In the genomic region with DNA sequence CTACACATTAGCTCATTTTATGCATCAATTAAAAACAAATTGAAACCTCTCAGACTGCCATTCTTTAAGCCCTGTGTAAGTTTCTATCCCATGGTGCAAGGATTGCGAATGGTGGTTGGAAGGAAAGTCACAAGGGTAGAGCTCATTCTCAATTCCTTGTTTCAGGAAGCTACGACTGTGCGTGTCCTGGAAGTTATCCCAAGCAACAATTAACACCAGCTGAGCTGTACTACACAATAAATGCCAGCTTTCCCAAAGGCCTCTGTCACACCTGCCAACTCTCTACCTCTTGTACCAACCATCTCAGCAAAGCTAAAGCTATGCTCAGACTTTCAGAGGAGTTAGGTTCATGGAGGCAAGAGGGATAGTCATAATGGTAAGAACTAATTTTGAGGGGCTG, we compare ENCODE assay signal across 22 mouse cellular contexts.
A peak's percentile ranks its signal among the peaks of the same experiment; 100 is the strongest.
DNase-seq lines count a peak whose midpoint lies in the region; ATAC-seq lines count a peak whose summit lies in the region.
"Had no signal": no experiment of that assay in that cellular context is flagged by ENCODE, and none has a peak within 500 bp of the region (broad histone marks: within the 10 kb centered on the region; RNA-seq: fewer than 3 reads in every experiment).

No protein-coding gene starts in this region.

- H3K4me2 ChIP-seq in forebrain, embryonic 14.5 days (ENCODE audit: low read length) = no peak overlapping the region
- no peak overlapping the region for H3K4me2 ChIP-seq in forebrain, embryonic 11.5 days (ENCODE audit: low read depth, low read length, severe bottlenecking)
- no peak overlapping the region for H3K4me2 ChIP-seq in hindbrain, embryonic 16.5 days (ENCODE audit: low read length)
- H3K4me2 ChIP-seq in hindbrain, embryonic 11.5 days (replicated peaks; ENCODE audit: low read depth, low read length) = no peak overlapping the region
- no peak overlapping the region for H3K4me2 ChIP-seq in heart, embryonic 11.5 days
- H3K4me2 ChIP-seq: embryonic facial prominence, embryonic 13.5 days; forebrain, embryonic 12.5 days had no signal

- no peaks in the 10 kb centered on the region for H3K36me3 ChIP-seq in forebrain, embryonic 14.5 days (ENCODE audit: control insufficient read depth, insufficient read depth, low read length)
- no peaks in the 10 kb centered on the region; the same call in 1 of the 2 replicates for H3K36me3 ChIP-seq in forebrain, embryonic 11.5 days (ENCODE audit: control insufficient read depth, insufficient read depth, low read length)
- H3K36me3 ChIP-seq in hindbrain, embryonic 16.5 days (ENCODE audit: control insufficient read depth, insufficient read depth, low read length) = no peaks in the 10 kb centered on the region
- H3K36me3 ChIP-seq in hindbrain, embryonic 11.5 days (ENCODE audit: control insufficient read depth, insufficient read depth, low read length) = no peaks in the 10 kb centered on the region
- no peaks in the 10 kb centered on the region for H3K36me3 ChIP-seq in heart, embryonic 11.5 days (ENCODE audit: control insufficient read depth, insufficient read depth, low read length)
- H3K36me3 ChIP-seq: embryonic facial prominence, embryonic 10.5 days; embryonic facial prominence, embryonic 13.5 days; forebrain, embryonic 12.5 days; heart, embryonic 10.5 days had no signal

- 55% methylated on average over 3 of the region's 3 CpGs for WGBS in forebrain, embryonic 14.5 days
- 78% methylated on average over 3 of the region's 3 CpGs for WGBS in forebrain, embryonic 11.5 days
- WGBS in hindbrain, embryonic 16.5 days = 60% methylated on average over 3 of the region's 3 CpGs
- 87% methylated on average over 3 of the region's 3 CpGs for WGBS in hindbrain, embryonic 11.5 days
- 88% methylated on average over 3 of the region's 3 CpGs for WGBS in heart, embryonic 11.5 days (ENCODE audit: insufficient replicate concordance)

- no peak overlapping the region for H3K27ac ChIP-seq in forebrain, embryonic 14.5 days (ENCODE audit: low read depth, low read length)
- no peak overlapping the region for H3K27ac ChIP-seq in forebrain, embryonic 11.5 days (ENCODE audit: low read depth, low read length)
- no peak overlapping the region for H3K27ac ChIP-seq in hindbrain, embryonic 16.5 days (ENCODE audit: low read depth, low read length)
- no peak overlapping the region for H3K27ac ChIP-seq in hindbrain, embryonic 11.5 days (ENCODE audit: low read depth, low read length)
- H3K27ac ChIP-seq in heart, embryonic 11.5 days (ENCODE audit: low read depth, low read length) = no peak overlapping the region
- H3K27ac ChIP-seq: embryonic facial prominence, embryonic 10.5 days; embryonic facial prominence, embryonic 13.5 days; forebrain, embryonic 12.5 days; heart, adult 2 months; heart, embryonic 10.5 days had no signal

- H3K4me3 ChIP-seq in forebrain, embryonic 14.5 days (ENCODE audit: low read depth, low read length) = no peak overlapping the region
- no peak overlapping the region for H3K4me3 ChIP-seq in forebrain, embryonic 11.5 days (ENCODE audit: low read depth, low read length)
- H3K4me3 ChIP-seq in hindbrain, embryonic 16.5 days (ENCODE audit: low read length) = no peak overlapping the region
- no peak overlapping the region for H3K4me3 ChIP-seq in hindbrain, embryonic 11.5 days (ENCODE audit: low read depth, low read length)
- no peak overlapping the region for H3K4me3 ChIP-seq in heart, embryonic 11.5 days (ENCODE audit: low read depth, low read length)
- H3K4me3 ChIP-seq: embryonic facial prominence, embryonic 10.5 days; embryonic facial prominence, embryonic 13.5 days; erythroblast, embryonic 14.5 days; forebrain, embryonic 12.5 days; heart, adult 2 months; heart, embryonic 10.5 days had no signal

- no peaks in the 10 kb centered on the region for H3K9me3 ChIP-seq in forebrain, embryonic 14.5 days (replicated peaks; ENCODE audit: control insufficient read depth, low read length)
- no peaks in the 10 kb centered on the region for H3K9me3 ChIP-seq in forebrain, embryonic 11.5 days (ENCODE audit: control insufficient read depth, low read length)
- H3K9me3 ChIP-seq in hindbrain, embryonic 16.5 days (ENCODE audit: control insufficient read depth, low read length) = no peaks in the 10 kb centered on the region
- no peaks in the 10 kb centered on the region for H3K9me3 ChIP-seq in hindbrain, embryonic 11.5 days (ENCODE audit: control insufficient read depth, low read length)
- no peaks in the 10 kb centered on the region for H3K9me3 ChIP-seq in heart, embryonic 11.5 days (replicated peaks; ENCODE audit: control insufficient read depth, low read length)
- H3K9me3 ChIP-seq: embryonic facial prominence, embryonic 10.5 days; embryonic facial prominence, embryonic 13.5 days; forebrain, embryonic 12.5 days; heart, embryonic 10.5 days had no signal

- no peaks in the 10 kb centered on the region for H3K27me3 ChIP-seq in forebrain, embryonic 14.5 days (replicated peaks; ENCODE audit: control insufficient read depth, insufficient read depth, low read length)
- H3K27me3 ChIP-seq in forebrain, embryonic 11.5 days (ENCODE audit: control insufficient read depth, insufficient read depth, low read length) = no peaks in the 10 kb centered on the region
- H3K27me3 ChIP-seq in hindbrain, embryonic 16.5 days (replicated peaks; ENCODE audit: control insufficient read depth, insufficient read depth, low read length) = no peaks in the 10 kb centered on the region
- no peaks in the 10 kb centered on the region for H3K27me3 ChIP-seq in hindbrain, embryonic 11.5 days (ENCODE audit: control insufficient read depth, insufficient read depth, low read length)
- H3K27me3 ChIP-seq in heart, embryonic 11.5 days (ENCODE audit: control insufficient read depth, insufficient read depth, low read length) = no peaks in the 10 kb centered on the region
- H3K27me3 ChIP-seq: embryonic facial prominence, embryonic 13.5 days; forebrain, embryonic 12.5 days had no signal

- peak; percentile 31 for DNase-seq in forebrain, embryonic 14.5 days (ENCODE audit: low spot score)
- DNase-seq in forebrain, embryonic 11.5 days (ENCODE audit: low spot score) = no peak
- no peak for DNase-seq in hindbrain, embryonic 11.5 days (ENCODE audit: low spot score)
- peak; percentile 1 for DNase-seq in fat pad, adult 2 months (ENCODE audit: extremely low read depth, low read depth, low spot score)
- DNase-seq: adrenal gland, adult 2 months; adrenal gland, postnatal 25 days; cerebellum, adult 18-20 months; cerebellum, adult 9-10 months; embryo, embryonic 11 days; gastrocnemius, postnatal 10 days; gastrocnemius, postnatal 36 days; heart, adult 2 months; kidney, adult 2 months had no signal

- 0 out of 2 replicates have a peak, but pooled peaks have one; percentile 44 for ATAC-seq in forebrain, embryonic 14.5 days
- no peak for ATAC-seq in forebrain, embryonic 11.5 days (replicated peaks; ENCODE audit: low FRiP score)
- ATAC-seq in hindbrain, embryonic 16.5 days = 0 out of 2 replicates have a peak, but pooled peaks have one; percentile 27
- no peak for ATAC-seq in hindbrain, embryonic 11.5 days (ENCODE audit: low FRiP score)
- no peak for ATAC-seq in heart, embryonic 11.5 days (replicated peaks; ENCODE audit: insufficient number of reproducible peaks, low FRiP score, low TSS enrichment)
- ATAC-seq: CD4-positive, CD25-positive, alpha-beta regulatory T cell, adult 4 months; intestine, postnatal 0 days had no signal

- H3K9ac ChIP-seq in forebrain, embryonic 14.5 days (ENCODE audit: low read length) = no peak overlapping the region
- no peak overlapping the region for H3K9ac ChIP-seq in forebrain, embryonic 11.5 days (ENCODE audit: low read length)
- H3K9ac ChIP-seq in hindbrain, embryonic 16.5 days (ENCODE audit: low read depth, low read length) = no peak overlapping the region
- no peak overlapping the region for H3K9ac ChIP-seq in hindbrain, embryonic 11.5 days (ENCODE audit: low read depth, low read length)
- H3K9ac ChIP-seq in heart, embryonic 11.5 days (ENCODE audit: low read depth, low read length) = no peak overlapping the region
- H3K9ac ChIP-seq: embryonic facial prominence, embryonic 13.5 days; forebrain, embryonic 12.5 days had no signal

- peaks cover 8% of the 10 kb centered on the region; the same call in 1 of the 2 replicates for H3K4me1 ChIP-seq in forebrain, embryonic 14.5 days (ENCODE audit: control insufficient read depth, insufficient read depth, low read length)
- no peaks in the 10 kb centered on the region for H3K4me1 ChIP-seq in forebrain, embryonic 11.5 days (replicated peaks; ENCODE audit: control insufficient read depth, insufficient read depth, low read length)
- no peaks in the 10 kb centered on the region for H3K4me1 ChIP-seq in hindbrain, embryonic 16.5 days (ENCODE audit: control insufficient read depth, insufficient read depth, low read depth, low read length)
- no peaks in the 10 kb centered on the region for H3K4me1 ChIP-seq in hindbrain, embryonic 11.5 days (replicated peaks; ENCODE audit: control insufficient read depth, insufficient read depth, low read length)
- no peaks in the 10 kb centered on the region for H3K4me1 ChIP-seq in heart, embryonic 11.5 days (ENCODE audit: control insufficient read depth, insufficient read depth, low read length)
- H3K4me1 ChIP-seq: forebrain, embryonic 12.5 days; heart, embryonic 10.5 days had no signal

Comparison
In these comparisons a context has a peak if more than half of its experiments do, and no peak if none do; other contexts are left out.
1. ATAC-seq: peak in forebrain, embryonic 14.5 days (single experiment) and hindbrain, embryonic 16.5 days (single experiment); none in forebrain, embryonic 11.5 days (single experiment), hindbrain, embryonic 11.5 days (single experiment) and heart, embryonic 11.5 days (single experiment).
2. DNase-seq: peak in forebrain, embryonic 14.5 days (single experiment) and fat pad, adult 2 months (single experiment); none in forebrain, embryonic 11.5 days (single experiment) and hindbrain, embryonic 11.5 days (single experiment).